In genomic region chr17:49428751-49429415, GRCm38 (mm10) we compare ENCODE assay signal across 8 mouse cellular contexts. TPM values are rescaled to one million over a fixed set of nuclear protein-coding genes. Genes with fewer than 3 reads are reported as not detected.
DNase-seq lines count a peak whose midpoint lies in the region; ATAC-seq and TF ChIP-seq lines count a peak whose summit lies in the region.

No protein-coding gene starts in this region.

- H3K9me3 ChIP-seq in heart, embryonic 11.5 days (replicated peaks; ENCODE audit: control insufficient read depth, low read length), result no peaks in the 10 kb centered on the region

- 46% methylated on average over 13 of the region's 13 CpGs for WGBS in heart, embryonic 11.5 days (ENCODE audit: insufficient replicate concordance)

- no peak for DNase-seq in testis, postnatal 14 days (ENCODE audit: low spot score)
- peak; percentile 60 to 65 for DNase-seq in cerebellum, postnatal 25 days
- DNase-seq in kidney, postnatal 14 days, result peak; percentile 38
- DNase-seq in right cerebral cortex, adult 18-20 months, result no peak
- DNase-seq in layer of hippocampus, adult 9-10 months (ENCODE audit: low spot score), result no peak

- H3K27ac ChIP-seq in testis, adult 2 months (ENCODE audit: control insufficient read depth, insufficient read depth, low read depth, low read length), result peak overlapping the region; percentile 66
- peak overlapping the region; percentile 46; the same call in 1 of the 2 replicates for H3K27ac ChIP-seq in heart, embryonic 11.5 days (ENCODE audit: low read depth, low read length)

- peaks cover 5% of the 10 kb centered on the region for H3K4me1 ChIP-seq in testis, adult 2 months (ENCODE audit: control insufficient read depth, insufficient read depth, low read length)
- peaks cover 18% of the 10 kb centered on the region; the same call in 1 of the 2 replicates for H3K4me1 ChIP-seq in heart, embryonic 11.5 days (ENCODE audit: control insufficient read depth, insufficient read depth, low read length)

- no peaks in the 10 kb centered on the region for H3K36me3 ChIP-seq in testis, adult 2 months (ENCODE audit: control insufficient read depth, insufficient read depth, low read length)
- H3K36me3 ChIP-seq in heart, embryonic 11.5 days (ENCODE audit: control insufficient read depth, insufficient read depth, low read length), result no peaks in the 10 kb centered on the region

- peak overlapping the region; percentile 91 for H3K4me3 ChIP-seq in testis, adult 2 months (ENCODE audit: control insufficient read depth, low read depth, low read length)
- H3K4me3 ChIP-seq in heart, embryonic 11.5 days (ENCODE audit: low read depth, low read length), result peak overlapping the region; percentile 73

- no peaks in the 10 kb centered on the region for H3K27me3 ChIP-seq in testis, adult 2 months (ENCODE audit: control insufficient read depth, insufficient read depth, low read length)
- no peaks in the 10 kb centered on the region for H3K27me3 ChIP-seq in heart, embryonic 11.5 days (ENCODE audit: control insufficient read depth, insufficient read depth, low read length)

- H3K4me2 ChIP-seq in heart, embryonic 11.5 days, result peak overlapping the region; percentile 91

- peak; percentile 19; the same call in 1 of the 2 replicates for ATAC-seq in heart, embryonic 11.5 days (replicated peaks; ENCODE audit: insufficient number of reproducible peaks, low FRiP score, low TSS enrichment)
- peak; percentile 39; the same call in 1 of the 2 replicates for ATAC-seq in megakaryocyte-erythroid progenitor cell, adult 5-6 weeks (replicated peaks; ENCODE audit: low FRiP score, low TSS enrichment, poor library complexity, severe bottlenecking)

- no peak for TF ChIP-seq CTCF in testis, adult 2 months (IDR thresholded peaks at IDR 0.05; ENCODE audit: control insufficient read depth, insufficient read depth, insufficient replicate concordance, low read depth, low read length)

- peak overlapping the region; percentile 88 for H3K9ac ChIP-seq in heart, embryonic 11.5 days (ENCODE audit: low read depth, low read length)

- no peak for TF ChIP-seq POLR2A in testis, adult 2 months (IDR thresholded peaks at IDR 0.05; ENCODE audit: control insufficient read depth, low read depth, low read length)

RNA-seq across cellular contexts. Expression of gene Mocs1, which starts 0.7 kb away (rescaled TPM):
- polyA plus RNA-seq in testis, adult 2 months (2012; rRNA removed), result 2.9 and 3.0 TPM in 2 replicates
- 7.3 and 8.7 TPM in 2 replicates for polyA plus RNA-seq in heart, embryonic 11.5 days (2014; fragmentation: Nextera tagmentation; extraction: Ambion mirVana)
- 36.2 and 50.2 TPM in 2 replicates for total RNA-seq in megakaryocyte-erythroid progenitor cell, adult 5-6 weeks (2014; fragmentation: Nextera tagmentation)
- 8.9 and 9.4 TPM in 2 replicates for total RNA-seq in megakaryocyte-erythroid progenitor cell, adult 5-6 weeks (2017)

Comparison
In these comparisons a context has a peak if more than half of its experiments do, and no peak if none do; other contexts are left out.
1. DNase-seq: peak in cerebellum, postnatal 25 days (2 of 2) and kidney, postnatal 14 days (single experiment); none in testis, postnatal 14 days (single experiment), right cerebral cortex, adult 18-20 months (single experiment) and layer of hippocampus, adult 9-10 months (single experiment).